Mouse (Mus musculus): ENCODE results near the gene Plet1. TPM values are rescaled to one million over a fixed set of nuclear protein-coding genes. Genes with fewer than 3 reads are reported as not detected.

Gene Plet1
- total and polyA plus RNA-seq, 2 experiments from 2014 or later = 0.33 to 0.80 TPM

DNA sequence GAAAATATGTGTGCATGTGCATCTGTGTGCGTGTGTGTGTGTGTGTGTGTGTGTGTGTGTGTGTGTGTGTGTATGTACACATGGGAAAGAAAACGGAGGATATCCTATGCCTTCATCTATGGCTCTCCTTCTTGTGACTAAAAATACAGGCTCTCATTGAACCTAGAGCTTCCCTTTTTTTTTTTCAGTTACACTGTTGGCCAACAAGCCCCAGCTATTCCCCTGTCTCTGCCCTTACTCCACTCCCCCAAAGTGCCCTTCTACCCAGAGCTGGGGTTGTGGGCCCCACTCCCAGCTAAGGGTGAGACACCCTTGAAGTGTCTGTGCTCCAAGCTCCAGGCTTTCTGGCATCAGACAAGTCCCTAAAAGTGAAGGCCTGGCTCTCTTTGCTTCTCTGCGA, 8.6 kb downstream of the Plet1 start:
- Histone ChIP-seq H3K27me3 (ENCODE audit: insufficient read depth, low read length) (no peaks in the 10 kb centered on the region), H3K4me3 (ENCODE audit: low read depth, low read length) (no peak overlapping the region), H3K4me2 (ENCODE audit: low read depth, low read length, poor library complexity, severe bottlenecking) (no peak overlapping the region), H3K9ac (replicated peaks; ENCODE audit: low read length, poor library complexity, severe bottlenecking) (no peak overlapping the region), H3K4me1 (ENCODE audit: insufficient read depth, low read length) (no peaks in the 10 kb centered on the region), H3K36me3 (ENCODE audit: insufficient read depth, low read length) (no peaks in the 10 kb centered on the region), H3K9me3 (ENCODE audit: low read length) (no peaks in the 10 kb centered on the region), H3K27ac (ENCODE audit: low read depth, low read length) (no peak overlapping the region)
- WGBS = 88% methylated on average over 3 of the region's 3 CpGs
- no peak for TF ChIP-seq CTCF (IDR thresholded peaks at IDR 0.05)
- DNase-seq (ENCODE audit: low spot score) (no peak), ATAC-seq (ENCODE audit: low FRiP score) (no peak)

- Histone ChIP-seq H3K9me3 (ENCODE audit: low read length) (no peaks in the 10 kb centered on the region), H3K4me3 (ENCODE audit: low read depth, low read length) (no peak overlapping the region), H3K27ac (ENCODE audit: low read depth, low read length) (no peak overlapping the region), H3K36me3 (ENCODE audit: insufficient read depth, low read length) (no peaks in the 10 kb centered on the region), H3K4me2 (ENCODE audit: low read depth, low read length, poor library complexity, severe bottlenecking) (no peak overlapping the region), H3K27me3 (ENCODE audit: insufficient read depth, low read length) (no peaks in the 10 kb centered on the region), H3K4me1 (ENCODE audit: insufficient read depth, low read length) (no peaks in the 10 kb centered on the region), H3K9ac (replicated peaks; ENCODE audit: low read length, poor library complexity, severe bottlenecking) (no peak overlapping the region)
- DNase-seq (ENCODE audit: low spot score) = no peak
- ATAC-seq (ENCODE audit: low FRiP score) = no peak
- no peak for TF ChIP-seq CTCF (IDR thresholded peaks at IDR 0.05)
- 61% methylated on average over 6 of the region's 6 CpGs for whole genome bisulfite sequencing
Observed at GRCm38 (mm10) chr9:50505405-50505804, 11.1 kb downstream of the Plet1 start.

GRCm38 (mm10) chr9:50507570-50507969, 13.2 kb downstream of the Plet1 start:
- H3K4me2 ChIP-seq (ENCODE audit: low read depth, low read length, poor library complexity, severe bottlenecking) = no peak overlapping the region
- H3K9ac ChIP-seq (replicated peaks; ENCODE audit: low read length, poor library complexity, severe bottlenecking) = no peak overlapping the region
- no peak overlapping the region for H3K27ac ChIP-seq (ENCODE audit: low read depth, low read length)
- WGBS = 75% methylated on average over 7 of the region's 7 CpGs
- DNase-seq (ENCODE audit: low spot score) (no peak), ATAC-seq (ENCODE audit: low FRiP score) (no peak)
- no peaks in the 10 kb centered on the region for H3K27me3 ChIP-seq (ENCODE audit: insufficient read depth, low read length)
- no peaks in the 10 kb centered on the region for H3K4me1 ChIP-seq (ENCODE audit: insufficient read depth, low read length)
- no peak for TF ChIP-seq CTCF (IDR thresholded peaks at IDR 0.05)
- H3K9me3 ChIP-seq (ENCODE audit: low read length) = no peaks in the 10 kb centered on the region
- no peaks in the 10 kb centered on the region for H3K36me3 ChIP-seq (ENCODE audit: insufficient read depth, low read length)
- no peak overlapping the region for H3K4me3 ChIP-seq (ENCODE audit: low read depth, low read length)

DNA sequence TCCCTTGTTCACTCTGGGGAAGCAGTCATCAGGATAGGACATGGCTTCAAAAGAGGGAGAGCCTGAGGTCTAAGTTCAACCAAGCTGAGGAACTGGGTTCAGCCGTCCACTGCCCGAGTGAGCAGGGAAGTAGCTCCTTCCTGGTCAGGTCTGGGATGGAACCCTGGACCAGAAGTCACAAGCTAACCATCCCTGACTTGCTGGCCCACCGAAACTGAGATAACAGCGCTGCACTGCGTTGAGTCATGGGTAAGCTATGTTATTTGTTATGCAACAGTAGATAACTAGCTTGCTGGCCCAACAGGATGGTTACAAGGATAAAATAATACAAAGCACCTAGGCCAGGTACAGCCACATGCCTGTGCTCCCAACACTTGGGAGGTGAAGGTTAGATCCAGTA, 21.1 kb downstream of the Plet1 start:
- Histone ChIP-seq H3K27ac (ENCODE audit: low read depth, low read length) (no peak overlapping the region), H3K9ac (replicated peaks; ENCODE audit: low read length, poor library complexity, severe bottlenecking) (no peak overlapping the region), H3K27me3 (ENCODE audit: insufficient read depth, low read length) (no peaks in the 10 kb centered on the region), H3K36me3 (ENCODE audit: insufficient read depth, low read length) (no peaks in the 10 kb centered on the region), H3K4me1 (ENCODE audit: insufficient read depth, low read length) (no peaks in the 10 kb centered on the region), H3K4me2 (ENCODE audit: low read depth, low read length, poor library complexity, severe bottlenecking) (no peak overlapping the region), H3K9me3 (ENCODE audit: low read length) (no peaks in the 10 kb centered on the region), H3K4me3 (ENCODE audit: low read depth, low read length) (no peak overlapping the region)
- DNase-seq (ENCODE audit: low spot score) = no peak
- 87% methylated on average over 5 of the region's 5 CpGs for WGBS
- TF ChIP-seq CTCF (IDR thresholded peaks at IDR 0.05) = no peak
- ATAC-seq (ENCODE audit: low FRiP score) = no peak

- Histone ChIP-seq H3K9me3 (ENCODE audit: low read length) (no peaks in the 10 kb centered on the region), H3K4me1 (ENCODE audit: insufficient read depth, low read length) (no peaks in the 10 kb centered on the region), H3K27me3 (ENCODE audit: insufficient read depth, low read length) (no peaks in the 10 kb centered on the region), H3K27ac (ENCODE audit: low read depth, low read length) (no peak overlapping the region), H3K4me2 (ENCODE audit: low read depth, low read length, poor library complexity, severe bottlenecking) (no peak overlapping the region), H3K9ac (replicated peaks; ENCODE audit: low read length, poor library complexity, severe bottlenecking) (no peak overlapping the region), H3K36me3 (ENCODE audit: insufficient read depth, low read length) (no peaks in the 10 kb centered on the region), H3K4me3 (ENCODE audit: low read depth, low read length) (no peak overlapping the region)
- DNase-seq (ENCODE audit: low spot score) (no peak), ATAC-seq (ENCODE audit: low FRiP score) (no peak)
- peak; percentile 54 for TF ChIP-seq CTCF (IDR thresholded peaks at IDR 0.05)
- WGBS = 9% methylated on average over 2 of the region's 2 CpGs
Observed at GRCm38 (mm10) chr9:50518781-50519180, 24.5 kb downstream of the Plet1 start.

- Histone ChIP-seq H3K27ac (ENCODE audit: low read depth, low read length) (no peak overlapping the region), H3K27me3 (ENCODE audit: insufficient read depth, low read length) (no peaks in the 10 kb centered on the region), H3K4me3 (ENCODE audit: low read depth, low read length) (no peak overlapping the region), H3K4me2 (ENCODE audit: low read depth, low read length, poor library complexity, severe bottlenecking) (no peak overlapping the region), H3K9ac (replicated peaks; ENCODE audit: low read length, poor library complexity, severe bottlenecking) (no peak overlapping the region), H3K4me1 (ENCODE audit: insufficient read depth, low read length) (no peaks in the 10 kb centered on the region), H3K9me3 (ENCODE audit: low read length) (no peaks in the 10 kb centered on the region), H3K36me3 (ENCODE audit: insufficient read depth, low read length) (no peaks in the 10 kb centered on the region)
- DNase-seq (ENCODE audit: low spot score) (no peak), ATAC-seq (ENCODE audit: low FRiP score) (no peak)
- TF ChIP-seq CTCF (IDR thresholded peaks at IDR 0.05) = no peak
- 85% methylated on average over 6 of the region's 6 CpGs for WGBS
Observed at GRCm38 (mm10) chr9:50520748-50521147, 26.4 kb downstream of the Plet1 start.

Data from midbrain, postnatal 0 days (tissue).